Mouse (Mus musculus) testis, postnatal 14 days (tissue): Measurements from ENCODE around the gene Gm49711.
"Not testable (repeated sequence)": the region's sequence is repeated elsewhere in the genome, so short reads cannot be mapped to it uniquely, and the experiment has no call there.

ENCODE experiments used
- DNase-seq: peaks from one replicate; pipeline ENCODE4 v3.0.0; 2021; ENCODE audit warnings: low spot score

Gene Gm49711

DNA sequence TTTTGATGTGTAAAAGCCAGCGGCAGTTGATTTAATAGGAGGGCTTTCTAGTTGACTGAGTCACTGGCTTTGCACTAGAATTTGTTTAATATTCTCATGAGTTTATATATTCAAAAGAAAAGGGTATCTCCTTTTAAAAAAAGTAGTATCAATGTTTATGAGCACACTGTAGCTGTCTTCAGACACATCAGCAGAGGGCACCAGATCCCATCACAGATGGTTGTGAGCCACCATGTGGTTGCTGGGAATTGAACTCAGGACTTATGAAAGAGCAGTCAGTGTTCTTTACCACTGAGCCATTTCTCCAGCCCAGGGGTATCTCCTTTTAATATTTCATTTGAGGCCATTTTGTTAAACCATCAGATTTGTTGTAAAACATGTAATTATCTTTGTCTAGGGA lies 4.7 kb downstream of the Gm49711 start:
- no peak for DNase-seq

DNA sequence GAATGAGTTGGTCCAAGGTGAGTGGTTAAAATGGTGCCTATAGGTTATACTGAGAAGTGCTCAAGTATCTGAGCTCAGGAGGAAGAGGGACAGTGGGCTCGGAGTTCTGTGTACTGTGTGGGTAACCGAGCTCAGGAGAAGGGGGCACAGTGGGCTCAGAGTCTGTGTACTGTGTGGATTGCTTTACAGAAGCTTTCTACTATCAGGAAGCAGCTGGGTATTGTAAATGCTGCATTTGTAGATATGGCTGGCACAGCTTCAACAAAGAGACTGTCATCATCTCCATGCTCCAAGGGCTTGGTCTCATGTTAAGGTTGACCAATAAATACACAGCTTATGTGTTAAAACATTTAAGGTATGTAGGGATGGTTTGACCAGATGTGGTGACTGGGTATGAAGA lies 6.7 kb downstream of the Gm49711 start:
- no peak for DNase-seq

DNA sequence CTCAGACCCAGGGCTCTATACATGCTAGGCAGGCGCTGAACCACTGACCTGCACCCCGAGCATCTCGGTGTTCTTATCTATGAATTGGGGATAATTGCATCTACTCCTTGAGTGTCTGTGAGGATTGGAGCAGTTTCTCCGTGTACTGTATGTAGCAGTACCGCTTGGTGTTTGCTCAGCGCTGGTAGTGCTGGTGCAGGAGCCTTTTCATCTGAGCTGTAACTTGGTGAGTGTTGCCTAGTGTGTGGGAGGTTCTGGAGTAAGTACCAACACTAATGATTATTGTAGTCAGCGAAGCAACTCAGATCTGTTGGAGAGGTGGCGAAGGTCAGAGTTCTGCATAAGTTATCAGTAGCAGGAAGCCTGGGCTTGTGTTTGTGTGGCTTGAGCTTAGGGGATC lies 12.2 kb downstream of the Gm49711 start:
- DNase-seq: no peak

DNA sequence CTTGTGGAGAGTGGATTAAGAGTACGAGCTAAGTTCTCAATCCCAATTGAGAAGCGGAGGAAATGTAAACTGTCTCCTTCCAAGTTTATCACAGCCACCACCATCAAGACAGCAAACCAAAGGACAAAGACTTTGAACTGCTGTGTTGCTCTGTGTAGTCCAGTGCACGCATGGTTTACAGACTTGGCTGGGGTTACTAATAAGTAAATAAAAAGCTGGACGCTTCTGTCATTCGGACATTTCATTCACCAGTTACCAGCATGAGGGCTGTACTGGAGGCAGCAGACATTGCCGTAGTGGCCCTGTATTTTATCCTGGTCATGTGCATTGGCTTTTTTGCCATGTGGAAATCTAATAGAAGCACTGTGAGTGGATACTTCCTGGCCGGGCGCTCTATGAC lies 18.7 kb downstream of the Gm49711 start:
- DNase-seq: no peak

DNA sequence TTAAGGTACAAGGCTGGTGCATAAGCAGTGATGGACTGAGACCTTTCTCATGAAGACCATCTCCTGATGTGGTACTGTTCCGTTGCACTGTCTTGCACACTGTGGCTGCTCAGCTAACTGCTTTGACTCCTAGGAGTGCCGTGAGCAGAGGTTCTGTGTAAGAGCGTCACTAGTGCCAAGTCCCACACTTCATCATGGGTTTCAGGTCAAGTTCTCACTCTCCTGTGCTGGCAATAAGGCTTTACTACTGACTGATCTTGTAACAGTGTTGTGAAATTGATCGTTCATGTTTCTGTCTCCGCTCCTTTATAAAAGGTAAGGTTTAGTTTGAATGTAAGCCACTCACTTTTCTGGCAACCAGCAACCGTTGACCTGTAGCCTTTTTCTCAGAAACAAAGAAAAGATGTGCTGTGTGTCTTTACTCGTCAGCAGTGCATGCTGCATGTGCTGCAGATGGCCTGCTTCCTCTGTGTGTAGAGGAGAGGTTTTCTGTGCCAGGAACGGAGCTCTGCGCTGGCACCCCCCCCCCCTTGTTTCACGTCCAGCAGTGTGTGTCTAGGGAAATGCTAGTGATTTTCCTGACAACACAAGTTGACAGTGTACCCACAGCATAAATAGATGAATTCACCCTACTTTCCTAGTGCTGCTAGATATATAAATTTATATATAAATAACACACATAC lies 25.8 kb downstream of the Gm49711 start:
- no peak for DNase-seq

DNA sequence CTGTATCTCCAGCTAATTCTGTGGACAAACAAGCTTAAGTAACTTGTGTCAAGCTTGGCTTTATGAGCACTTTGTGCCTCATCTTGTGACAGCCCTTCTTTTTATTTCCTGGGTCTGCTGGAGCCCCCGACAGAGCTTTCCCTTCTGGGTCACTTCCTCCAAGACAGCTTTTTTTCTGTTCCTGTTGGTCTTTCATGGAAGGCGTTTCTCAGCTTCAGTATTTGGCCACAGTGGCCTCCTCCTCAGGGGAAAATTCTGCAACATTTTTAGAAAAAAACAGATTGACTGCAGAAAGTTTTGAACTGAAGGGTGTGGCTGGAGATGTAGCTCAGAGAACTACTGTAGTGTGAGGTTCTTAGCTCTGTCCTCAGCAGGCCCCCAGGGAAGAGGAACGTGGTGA lies 31.1 kb downstream of the Gm49711 start:
- no peak for DNase-seq

DNA sequence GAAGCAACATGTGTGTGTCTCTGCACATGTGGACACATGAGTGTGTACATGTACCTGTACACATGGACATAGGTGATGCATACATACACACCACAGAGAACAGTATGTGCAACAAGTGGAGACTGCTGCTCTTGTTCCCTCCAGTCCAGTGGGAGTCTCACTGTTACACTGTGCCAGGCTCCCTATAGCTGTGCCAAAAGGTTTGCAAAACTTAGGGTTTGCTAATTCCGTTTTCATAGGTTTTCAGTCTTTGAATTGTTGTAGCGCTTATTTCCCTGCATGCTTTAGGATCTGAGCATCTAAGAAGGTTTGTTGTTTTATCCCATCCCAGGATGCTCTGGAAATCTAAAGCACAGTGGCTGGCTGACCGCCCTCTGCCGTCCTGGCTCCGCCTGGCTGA lies 33.8 kb downstream of the Gm49711 start:
- no peak for DNase-seq

DNA sequence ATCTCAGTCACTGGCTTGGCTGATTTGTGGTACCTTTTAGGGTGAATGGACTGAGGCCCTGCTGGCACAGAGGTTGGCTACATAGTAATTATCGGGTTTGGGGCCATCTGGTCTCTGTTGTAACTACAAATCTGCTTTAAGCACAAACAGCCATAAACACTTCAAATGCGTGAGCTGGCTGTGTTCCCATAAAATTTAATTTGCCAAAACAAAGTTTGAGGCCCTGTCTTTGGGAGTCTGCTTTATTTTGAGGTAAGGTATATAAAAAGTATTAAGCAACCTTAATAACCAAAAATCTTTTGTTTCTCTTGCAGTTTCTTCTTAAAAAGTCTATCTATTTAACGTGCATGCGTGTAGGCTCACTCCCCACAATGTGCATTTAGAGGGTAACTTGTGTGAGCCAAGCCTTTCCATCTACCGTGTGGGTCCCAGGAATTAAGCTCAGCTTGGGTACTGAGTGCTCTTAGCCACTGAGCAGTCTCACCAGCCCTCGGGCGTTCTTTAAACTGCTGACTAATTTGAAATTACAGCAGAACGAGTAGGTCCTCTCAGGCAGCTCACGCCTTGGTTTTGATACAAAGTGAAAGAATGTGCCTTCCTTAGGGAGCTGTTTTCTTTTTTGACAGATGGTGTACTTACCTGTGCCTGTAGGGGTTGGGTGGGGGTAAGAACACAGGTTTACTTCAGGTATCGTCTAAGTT lies 40.4 kb downstream of the Gm49711 start:
- no peak for DNase-seq

DNA sequence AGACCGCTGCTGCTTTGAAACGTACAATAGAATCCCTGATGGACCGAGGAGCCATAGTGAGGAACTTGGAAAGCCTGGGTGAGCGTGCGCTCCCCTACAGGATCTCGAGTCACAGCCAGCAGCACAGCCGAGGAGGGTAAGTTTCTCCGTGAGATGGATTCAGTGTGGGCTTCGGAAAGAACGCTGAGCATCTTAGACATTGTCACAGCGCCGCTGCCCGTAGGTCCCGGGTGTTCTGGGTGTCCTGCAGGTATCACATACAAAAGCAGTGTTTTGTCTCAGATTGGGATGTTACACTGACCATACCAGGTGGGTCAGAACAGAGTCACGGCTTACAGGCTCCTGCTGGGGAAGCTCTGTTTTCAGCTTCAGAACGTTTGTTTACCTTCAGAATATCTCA lies 41.5 kb downstream of the Gm49711 start:
- DNase-seq: no peak

DNA sequence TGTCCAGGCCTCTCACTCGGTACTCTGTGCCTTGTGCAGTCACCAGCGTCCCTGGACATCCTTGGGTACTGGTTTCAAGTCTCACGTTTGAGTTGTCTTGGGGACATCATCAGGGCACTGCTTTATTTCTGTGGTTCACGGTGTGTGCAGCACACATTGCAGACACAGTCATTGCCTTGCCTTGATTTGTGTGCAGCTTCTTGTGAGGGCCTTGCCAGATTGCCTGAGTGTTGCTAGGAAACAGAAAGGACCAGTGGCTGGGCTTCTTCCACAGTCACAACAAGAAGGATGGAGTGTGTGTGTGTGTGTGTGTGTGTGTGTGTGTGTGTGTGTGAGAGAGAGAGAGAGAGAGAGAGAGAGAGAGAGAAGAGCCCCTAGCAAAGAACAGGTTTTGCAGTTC lies 42.0 kb downstream of the Gm49711 start:
- DNase-seq: no peak

DNA sequence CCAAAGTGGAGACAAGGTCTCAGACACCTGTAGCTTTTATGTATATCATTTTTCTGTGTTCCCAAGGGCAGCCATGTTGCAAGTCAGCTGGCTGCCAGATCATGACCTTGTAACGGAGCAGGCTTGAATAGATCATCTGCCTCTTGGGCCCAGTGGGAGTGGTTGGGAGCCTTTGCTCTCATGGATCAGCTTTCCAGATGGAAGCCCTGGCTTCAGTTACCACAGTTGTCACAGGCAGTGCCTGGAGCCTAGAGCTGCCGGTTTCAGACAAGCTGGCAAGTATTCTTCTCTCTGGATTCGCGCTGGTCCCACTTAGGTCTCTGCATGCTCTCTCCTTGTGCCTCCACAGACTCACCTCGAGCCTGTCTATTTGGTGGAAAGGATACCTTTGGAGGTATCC lies 44.0 kb downstream of the Gm49711 start:
- no peak for DNase-seq

DNA sequence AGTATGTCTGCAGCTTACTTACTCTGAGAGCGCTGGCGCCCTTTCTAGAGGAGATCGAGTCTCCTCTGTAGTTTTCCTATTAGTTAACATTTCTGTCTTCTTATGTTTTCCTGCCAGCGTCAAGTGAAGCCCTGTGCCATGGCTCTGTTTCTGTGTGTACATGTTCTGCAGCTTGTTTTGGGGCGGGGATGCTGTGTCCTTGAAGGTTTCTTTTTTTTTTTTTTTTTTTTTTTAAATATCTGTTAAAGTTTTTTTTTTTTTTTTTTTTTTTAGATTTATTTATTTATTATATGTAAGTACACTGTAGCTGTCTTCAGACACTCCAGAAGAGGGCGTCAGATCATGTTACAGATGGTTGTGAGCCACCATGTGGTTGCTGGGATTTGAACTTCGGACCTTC lies 44.8 kb downstream of the Gm49711 start:
- DNase-seq: not testable (repeated sequence)

DNA sequence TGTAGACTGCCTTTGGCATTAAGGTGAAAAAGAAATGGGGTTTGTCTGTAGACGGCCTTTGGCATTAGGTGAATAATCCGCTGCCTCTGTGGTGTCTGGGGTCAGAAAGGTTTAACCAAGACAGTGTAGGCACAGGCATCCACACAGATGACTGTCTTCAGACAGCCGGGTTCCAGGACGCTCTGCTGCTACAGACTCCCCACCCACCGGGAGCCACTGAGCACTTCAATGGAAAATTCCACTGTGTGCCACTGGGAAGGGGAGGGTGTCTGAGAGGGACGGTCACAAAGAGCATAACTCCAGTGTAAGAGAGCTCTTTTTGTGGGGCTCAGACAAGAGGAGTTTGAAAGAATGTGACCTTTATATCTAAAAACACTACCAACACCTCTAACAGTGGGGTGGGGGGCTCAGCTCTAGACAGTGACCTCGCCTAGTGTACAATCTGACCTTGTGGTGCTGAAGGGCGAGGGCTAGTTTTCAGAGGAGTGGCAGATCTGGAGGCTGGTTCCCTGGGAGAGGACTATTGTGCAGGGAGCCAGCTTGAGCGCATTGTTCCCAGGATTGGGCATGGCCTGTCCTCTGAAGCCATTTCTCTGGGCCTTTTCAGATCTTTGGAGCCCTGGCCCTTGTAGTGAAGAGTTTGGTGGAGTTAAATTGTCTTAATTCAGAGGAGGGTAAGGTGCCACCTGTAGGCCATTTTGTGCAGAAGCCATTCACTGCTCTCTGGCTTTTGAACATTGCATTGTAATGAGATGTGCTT lies 45.6 kb downstream of the Gm49711 start:
- DNase-seq: no peak

DNA sequence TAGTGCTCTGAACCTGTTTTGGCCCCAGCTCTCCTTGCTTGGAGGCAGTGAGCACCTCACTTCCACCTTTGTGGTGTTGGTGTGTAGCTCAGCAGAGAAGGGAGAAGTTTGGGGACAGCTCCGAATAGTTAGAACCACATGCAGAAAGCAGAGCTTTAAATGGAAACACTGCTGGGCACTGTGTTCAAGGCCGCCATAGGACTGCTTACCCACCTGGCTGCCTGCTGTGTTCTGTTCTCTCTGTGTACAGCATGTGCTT lies 46.1 kb downstream of the Gm49711 start:
- DNase-seq: no peak

DNA sequence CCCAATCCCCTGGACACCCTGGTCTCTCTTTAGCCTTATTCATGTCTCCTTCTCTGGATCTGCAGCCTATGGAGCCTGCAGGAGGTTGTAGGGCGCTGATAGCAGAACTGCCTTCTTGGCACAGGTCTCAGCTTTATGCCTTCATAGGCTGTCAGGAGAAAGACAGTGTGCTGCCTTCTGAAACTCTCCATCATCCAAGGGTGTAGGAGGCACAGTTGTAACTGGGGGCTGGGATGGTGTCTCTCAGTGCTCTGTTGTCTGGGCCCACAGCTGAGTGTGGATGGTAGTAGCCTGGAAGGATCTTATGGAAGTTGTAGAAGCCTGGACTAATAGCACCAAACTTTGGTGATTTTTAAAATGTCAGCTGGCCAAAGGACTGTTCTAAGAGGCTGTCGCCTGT lies 46.8 kb downstream of the Gm49711 start:
- DNase-seq: no peak

DNA sequence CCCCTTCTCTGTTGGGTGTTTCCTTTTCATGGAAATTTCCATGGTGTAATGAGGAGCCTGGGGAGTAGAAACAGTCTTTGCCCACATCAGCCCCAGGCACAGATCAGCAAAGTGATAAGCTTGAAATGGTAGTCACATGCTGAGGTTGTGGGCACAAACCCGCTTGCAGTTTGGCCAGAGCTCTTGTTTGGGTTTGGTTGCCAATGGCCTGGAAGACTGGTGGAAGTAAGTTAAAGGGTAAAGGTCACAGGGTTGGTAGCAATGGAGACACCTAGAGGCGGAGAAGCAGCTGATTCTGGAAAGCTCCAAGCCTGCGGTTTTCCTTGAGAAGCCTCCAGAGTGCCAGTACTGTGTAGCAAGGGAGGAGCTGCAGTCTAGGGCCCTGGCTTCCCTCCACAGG lies 47.5 kb downstream of the Gm49711 start:
- DNase-seq: no peak

DNA sequence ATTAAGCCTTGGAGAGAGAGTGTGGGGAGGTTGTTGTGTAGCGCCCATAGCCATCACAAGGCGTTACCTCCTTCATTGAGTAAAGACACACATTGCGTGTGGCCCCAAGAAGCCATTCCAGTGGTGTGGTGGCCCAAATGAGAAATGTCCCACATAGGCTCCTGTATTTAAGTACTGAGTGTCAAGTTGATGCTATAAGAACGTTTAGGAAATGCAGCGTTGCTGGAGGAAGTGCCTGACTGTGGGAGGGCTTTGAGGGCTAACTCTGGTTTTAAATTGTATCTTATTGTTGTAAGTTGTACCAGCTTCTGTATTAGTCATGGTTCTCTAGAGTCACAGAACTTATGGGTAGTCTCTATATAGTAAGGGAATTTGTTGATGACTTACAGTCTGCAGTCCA lies 49.2 kb downstream of the Gm49711 start:
- DNase-seq: no peak

DNA sequence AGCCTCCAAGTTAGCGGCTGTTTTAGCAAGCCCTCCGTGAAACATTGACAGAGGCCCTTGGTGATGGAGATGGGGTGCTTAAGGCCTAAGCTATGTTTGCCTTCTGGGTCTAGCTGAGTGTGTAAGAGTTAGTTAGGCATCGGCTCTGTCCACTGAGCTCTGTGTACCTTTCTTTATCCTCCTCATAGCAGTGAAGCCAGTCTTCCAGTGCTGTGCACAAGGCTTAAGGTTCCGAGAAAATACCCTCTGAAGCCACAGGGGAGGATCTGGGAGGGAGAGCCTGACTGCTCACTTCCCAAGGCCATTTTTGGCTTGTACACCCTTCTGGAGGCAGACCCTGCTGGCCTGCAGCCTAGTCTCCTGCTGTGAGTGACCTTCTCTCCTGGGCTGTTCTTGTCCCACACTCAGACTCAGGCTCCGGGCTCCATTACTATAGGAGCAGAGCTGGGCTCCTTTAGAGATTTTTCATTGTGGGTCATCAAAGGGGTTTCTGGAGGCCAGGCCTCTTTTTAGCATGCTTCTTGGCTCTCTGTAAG lies 56.7 kb downstream of the Gm49711 start:
- peak; percentile 78 for DNase-seq

DNA sequence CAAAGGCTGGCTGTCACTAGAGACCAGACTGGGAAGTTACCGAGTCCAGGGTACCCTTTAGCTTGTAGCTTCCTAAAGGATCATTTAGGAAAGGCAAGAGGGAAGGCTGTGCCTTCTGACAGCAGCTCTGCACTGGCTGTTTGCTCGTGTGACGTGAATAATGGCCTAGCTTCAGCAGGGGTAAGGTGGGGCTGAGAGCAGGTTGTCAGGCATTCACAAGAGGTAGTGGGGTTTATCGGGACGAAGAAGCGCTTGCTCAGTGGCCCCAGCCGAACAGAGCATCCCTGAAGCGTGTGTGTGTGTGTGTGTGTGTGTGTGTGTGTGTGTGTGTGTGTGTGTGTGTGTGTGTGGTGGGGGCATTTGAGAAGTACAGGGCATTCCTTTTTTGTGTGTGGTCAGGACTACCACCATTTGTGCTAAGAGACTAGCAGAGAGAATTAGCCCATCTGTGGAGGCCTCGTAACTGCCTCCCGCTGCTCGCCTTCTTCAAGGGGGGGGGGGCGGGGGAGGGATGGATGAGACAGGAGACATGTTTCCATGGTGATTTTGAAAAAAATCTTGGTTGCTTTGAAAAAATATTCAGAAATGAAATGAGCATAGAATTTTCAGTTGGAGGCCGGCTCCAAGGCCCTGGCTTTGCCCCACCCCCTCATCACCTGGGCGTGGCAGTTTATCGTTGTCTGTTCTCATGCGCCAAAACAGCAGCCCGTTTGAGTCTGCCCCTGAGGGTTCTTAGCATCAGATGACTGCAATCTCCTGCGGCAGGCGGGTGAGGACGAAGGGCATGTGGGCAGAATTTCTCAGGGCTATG lies 57.7 kb downstream of the Gm49711 start:
- DNase-seq: no peak

DNA sequence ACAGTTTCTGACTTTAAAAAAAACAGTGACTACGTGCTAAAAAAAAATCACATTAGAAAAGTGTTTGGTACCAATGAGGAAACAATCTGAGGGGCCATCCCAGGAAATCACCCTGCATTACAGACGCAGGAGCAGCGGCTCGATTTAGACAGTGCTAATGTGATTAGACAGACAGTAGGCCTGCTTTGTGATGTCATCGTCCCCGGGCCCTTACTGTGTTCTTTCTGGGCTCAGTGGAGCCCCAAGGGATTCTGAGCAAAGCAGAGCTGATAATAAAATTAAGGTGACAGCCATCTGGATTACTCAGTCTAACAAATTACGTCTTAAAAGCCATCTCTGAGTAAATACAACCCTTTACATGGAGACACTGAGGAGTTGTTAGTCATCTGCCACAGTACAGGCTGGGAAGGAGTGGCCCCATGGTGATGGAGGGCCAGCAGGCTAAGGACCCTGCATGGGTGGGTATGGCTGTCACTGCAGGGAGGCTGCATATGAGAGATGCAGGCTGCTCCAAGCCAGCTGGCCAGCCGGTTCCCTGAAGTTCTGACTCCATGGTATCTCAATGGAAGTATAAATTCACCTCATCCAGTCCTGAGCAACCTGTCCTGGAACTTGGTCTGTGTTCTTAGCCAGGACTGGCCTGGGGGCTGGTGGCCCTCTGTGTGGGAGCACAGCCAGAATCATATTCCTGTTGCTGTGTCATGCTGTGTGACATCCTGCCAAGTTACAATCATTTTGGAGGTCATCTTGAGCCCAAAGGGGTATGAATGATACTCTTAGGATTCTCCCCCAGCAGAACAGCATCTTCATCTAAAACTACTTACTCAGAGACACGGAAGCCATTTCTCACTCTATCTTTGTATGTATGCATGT lies 59.5 kb downstream of the Gm49711 start:
- DNase-seq: no peak

DNA sequence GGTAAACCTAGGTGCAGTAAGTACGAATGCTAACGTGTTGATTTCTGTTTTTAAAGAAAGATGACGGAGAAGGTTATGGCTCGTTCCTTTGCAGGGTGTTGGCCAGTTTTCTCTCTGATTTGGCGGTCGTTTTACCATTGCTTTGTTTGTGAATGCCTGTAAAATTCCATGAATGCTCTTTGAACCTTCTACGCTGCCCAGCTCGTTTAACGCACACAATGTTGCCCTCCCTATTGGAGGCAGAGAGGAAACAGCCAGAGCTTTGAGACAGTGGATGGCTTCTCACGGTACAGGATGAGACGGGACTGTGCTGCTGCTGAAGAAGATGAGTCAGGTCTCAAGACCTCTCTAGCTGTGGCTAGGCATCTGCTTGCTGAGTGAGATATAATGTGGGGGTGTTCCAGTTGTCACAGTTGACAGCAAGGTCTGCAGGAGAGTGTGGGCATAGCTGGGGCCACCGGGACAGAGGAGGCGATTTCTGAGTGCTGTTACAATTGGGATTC lies 60.9 kb downstream of the Gm49711 start:
- no peak for DNase-seq
